Mouse (Mus musculus) lung, embryonic 15.5 days (tissue): ENCODE data around the gene Rgs14. TPM values are rescaled to one million over a fixed set of nuclear protein-coding genes. Genes with fewer than 3 reads are reported as not detected.
A peak's percentile ranks its signal among the peaks of the same experiment; 100 is the strongest.

Experiments used
- ATAC-seq: fragments of 200-750 bp; cut with Nextera tagmentation; 2 replicates; pipeline ENCODE4 v1.8.0; 2017; ENCODE audit warnings: moderate number of reproducible peaks, borderline replicate concordance; ENCODE audit not compliant: low FRiP score, low TSS enrichment; ENCODE audit errors: extremely low read depth
- H3K27ac ChIP-seq: fragments of 300-500 bp; sonication (generic); 2 replicates; pipeline ENCODE4 v1.5.1; 2015; ENCODE audit warnings: moderate library complexity, mild to moderate bottlenecking, inconsistent platforms
- H3K27me3 ChIP-seq: fragments of 300-500 bp; sonication (generic); 2 replicates; pipeline ENCODE4 v1.6.1; 2015; ENCODE audit warnings: inconsistent platforms
- H3K36me3 ChIP-seq: fragments of 300-500 bp; sonication (generic); 2 replicates; pipeline ENCODE4 v1.6.1; 2015; ENCODE audit warnings: inconsistent platforms
- H3K4me1 ChIP-seq: fragments of 300-500 bp; sonication (generic); 2 replicates; pipeline ENCODE4 v1.6.1; 2015; ENCODE audit warnings: inconsistent platforms
- H3K4me2 ChIP-seq: fragments of 300-500 bp; sonication (generic); 2 replicates; pipeline ENCODE4 v1.6.1; 2015; ENCODE audit warnings: inconsistent platforms, mild to moderate bottlenecking, moderate library complexity
- H3K4me3 ChIP-seq: fragments of 300-500 bp; sonication (generic); 2 replicates; pipeline ENCODE4 v1.5.1; 2015; ENCODE audit warnings: mild to moderate bottlenecking, inconsistent platforms
- H3K9ac ChIP-seq: fragments of 300-500 bp; sonication (generic); 2 replicates; pipeline ENCODE4 v1.6.1; 2015; ENCODE audit warnings: inconsistent platforms
- H3K9me3 ChIP-seq: fragments of 300-500 bp; sonication (generic); 2 replicates; pipeline ENCODE4 v1.6.1; 2016; ENCODE audit warnings: inconsistent platforms
- WGBS: fragments of 180-500 bp; shearing (Covaris S2); methylation state at CpG from one replicate; pipeline ENCODE4 v1.1.7; 2015; 5-methylcytosine and 5-hydroxymethylcytosine counted together
- polyA plus RNA-seq: library from polyadenylated mRNA; unstranded; fragments of >200 nt; fragmentation: Nextera tagmentation; extraction: Ambion mirVana; gene quantifications from 2 replicates; pipeline ENCODE4 v1.2.1, GENCODE M21; 2015

The Rgs14 gene
- polyA plus RNA-seq, 1 experiment from 2014 or later, result 1.3 TPM

DNA sequence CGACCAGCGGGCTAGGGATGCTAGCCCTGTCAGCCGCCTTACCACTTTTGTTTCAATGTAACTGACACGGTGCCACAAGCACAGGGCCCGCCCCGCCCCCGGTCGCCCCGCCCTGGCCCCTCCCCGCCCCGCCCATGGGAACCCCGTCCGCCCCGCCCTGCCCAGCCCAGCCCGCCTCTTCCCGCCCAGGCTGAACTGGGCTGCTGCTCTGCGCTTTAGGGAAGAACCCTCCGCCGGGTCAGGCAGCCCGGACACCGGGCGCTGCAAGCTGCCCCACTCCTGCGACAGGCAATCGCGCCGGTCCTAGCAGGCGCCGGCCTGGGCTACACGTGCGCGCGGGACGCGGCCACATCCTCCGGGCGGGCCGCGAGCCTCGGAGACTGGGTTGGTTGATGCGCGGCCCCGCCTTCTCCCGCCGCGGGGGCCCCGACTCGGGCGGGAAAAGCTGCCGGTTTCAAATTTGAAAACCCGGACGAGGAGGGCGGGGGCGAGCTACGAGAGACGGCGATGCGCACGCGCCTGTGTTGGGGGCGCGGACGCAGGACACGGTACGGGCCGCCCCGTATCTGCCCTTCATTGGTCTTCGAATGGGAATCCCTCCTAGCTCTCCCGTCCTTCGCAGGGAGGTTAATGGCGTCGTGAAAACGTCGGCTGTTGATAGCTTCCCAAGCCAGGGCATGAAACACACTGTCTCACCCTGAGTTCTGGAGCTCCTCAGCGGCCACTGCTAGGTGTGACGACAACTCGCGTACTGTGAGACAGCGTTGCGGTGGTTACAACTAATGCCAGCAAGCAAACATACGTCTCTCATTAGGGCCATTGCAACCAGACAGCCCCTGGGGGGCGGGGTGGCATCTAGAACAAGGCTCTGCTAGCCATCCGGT, 39.6 kb upstream of the Rgs14 start, which contains the start of gene Mxd3:
Gene Mxd3 (minus strand): TSS at position 141 of the 884 bp plus-strand sequence.
- under 1% methylated on average over 75 of the region's 82 CpGs for WGBS
- peaks cover 15% of the 10 kb centered on the region for H3K36me3 ChIP-seq
- peak within 1 kb of the TSS; percentile 78 for H3K9ac ChIP-seq
- ATAC-seq, result peak; percentile 88
- no peaks in the 10 kb centered on the region for H3K27me3 ChIP-seq
- H3K9me3 ChIP-seq, result no peaks in the 10 kb centered on the region
- peak within 1 kb of the TSS; percentile 98 for H3K27ac ChIP-seq
- H3K4me1 ChIP-seq, result peaks cover 40% of the 10 kb centered on the region
- peak within 1 kb of the TSS; percentile 91 for H3K4me2 ChIP-seq
- peak within 1 kb of the TSS; percentile 78 for H3K4me3 ChIP-seq

DNA sequence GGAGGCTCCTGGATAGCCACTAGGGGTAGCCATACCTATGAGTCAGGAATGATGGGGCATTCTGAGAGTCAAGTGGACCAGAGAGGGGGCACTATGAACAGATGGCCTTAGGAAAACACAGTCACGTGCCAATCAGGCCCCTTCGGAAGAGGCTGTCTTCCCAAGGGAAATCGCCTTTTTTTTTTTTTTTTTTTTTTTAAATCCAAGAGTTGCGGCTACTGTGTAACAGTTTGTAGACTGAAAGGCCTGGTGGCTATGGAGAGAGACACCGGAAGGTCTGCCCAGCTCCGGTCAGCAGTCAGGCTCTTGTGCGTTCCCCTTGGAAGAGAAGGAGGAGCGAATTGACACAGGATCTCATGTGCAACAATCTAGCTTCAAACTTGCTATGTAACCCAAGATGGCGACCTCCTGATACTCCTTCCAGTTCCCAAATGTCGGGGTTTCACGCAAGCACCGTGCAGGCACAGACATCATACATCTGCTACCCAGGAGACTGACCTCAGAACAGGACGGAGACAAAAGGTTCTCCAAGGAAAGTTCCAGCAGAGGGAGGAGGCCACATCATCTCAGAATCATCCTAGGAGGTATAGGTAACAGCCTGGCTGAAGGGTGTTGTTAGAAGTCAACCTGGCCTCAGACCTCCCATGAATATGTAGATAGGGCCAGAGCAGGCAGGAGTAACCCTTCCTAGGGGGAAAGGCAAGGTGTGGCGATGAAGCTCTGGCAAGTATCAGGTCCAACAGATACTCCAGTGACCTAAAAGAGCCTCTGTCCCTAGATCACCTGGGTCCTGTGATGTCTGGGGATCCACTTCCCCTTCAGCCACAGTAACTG, 38.7 kb upstream of the Rgs14 start:
- no peak; the same call in 1 of the 2 replicates for ATAC-seq
- H3K4me1 ChIP-seq, result peaks cover 36% of the 10 kb centered on the region
- H3K27me3 ChIP-seq, result no peaks in the 10 kb centered on the region
- peaks cover 7% of the 10 kb centered on the region for H3K36me3 ChIP-seq
- peak overlapping the region; percentile 98 for H3K27ac ChIP-seq
- H3K9ac ChIP-seq, result peak overlapping the region; percentile 78; the same call in 1 of the 2 replicates
- H3K4me3 ChIP-seq, result peak overlapping the region; percentile 78
- 46% methylated on average over 14 of the region's 14 CpGs for WGBS
- peak overlapping the region; percentile 91 for H3K4me2 ChIP-seq
- no peaks in the 10 kb centered on the region for H3K9me3 ChIP-seq

DNA sequence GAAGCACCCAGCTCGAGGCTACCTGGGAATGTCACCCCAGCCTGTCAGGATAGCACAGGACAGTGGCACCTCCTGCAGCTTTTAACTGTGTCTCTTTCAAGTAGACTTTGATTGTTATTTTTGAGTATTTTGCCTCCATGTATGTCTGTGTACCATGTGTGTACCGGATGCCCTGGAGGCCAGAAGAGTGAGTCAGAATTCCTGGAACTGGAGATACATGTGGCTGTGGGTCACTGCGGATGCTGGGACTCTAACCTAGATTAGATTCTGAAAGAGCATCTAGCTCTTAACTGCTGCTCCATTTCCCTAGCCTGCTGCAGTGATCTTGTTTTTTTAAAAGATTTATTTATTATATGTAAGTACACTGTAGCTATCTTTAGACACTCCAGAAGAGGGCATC, 37.2 kb upstream of the Rgs14 start:
- Histone ChIP-seq H3K9ac (no peak overlapping the region), H3K9me3 (no peaks in the 10 kb centered on the region), H3K27me3 (no peaks in the 10 kb centered on the region), H3K4me3 (no peak overlapping the region), H3K4me1 (peaks cover 33% of the 10 kb centered on the region), H3K36me3 (no peaks in the 10 kb centered on the region), H3K4me2 (no peak overlapping the region), H3K27ac (no peak overlapping the region)
- no peak for ATAC-seq
- WGBS, result 81% methylated on average over 3 of the region's 3 CpGs

DNA sequence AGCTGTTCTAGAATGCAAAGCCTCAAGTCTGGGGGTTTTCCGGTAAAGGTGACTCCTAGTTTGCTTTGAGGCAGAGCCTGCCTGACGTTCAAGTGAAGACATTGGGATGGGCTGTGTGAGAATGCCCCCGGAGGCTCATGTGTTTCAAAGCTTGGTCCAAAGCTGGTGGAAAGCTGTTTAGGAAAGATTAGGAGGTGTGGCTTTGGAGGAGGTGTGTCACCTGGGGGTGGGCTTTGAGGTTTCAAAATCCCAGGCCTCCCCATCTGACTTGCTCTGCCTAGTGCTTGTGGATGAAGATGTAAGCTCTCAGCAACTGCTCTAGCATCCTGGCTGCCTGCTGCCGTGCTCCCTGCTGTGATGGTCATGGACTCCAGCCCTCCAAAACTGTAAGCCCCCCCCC, 33.8 kb upstream of the Rgs14 start:
- no peak overlapping the region for H3K4me3 ChIP-seq
- WGBS, result 71% methylated on average over 4 of the region's 4 CpGs
- H3K4me1 ChIP-seq, result peaks cover 5% of the 10 kb centered on the region
- no peaks in the 10 kb centered on the region for H3K9me3 ChIP-seq
- H3K9ac ChIP-seq, result no peak overlapping the region
- ATAC-seq, result no peak
- H3K36me3 ChIP-seq, result no peaks in the 10 kb centered on the region
- H3K4me2 ChIP-seq, result no peak overlapping the region
- no peak overlapping the region for H3K27ac ChIP-seq
- H3K27me3 ChIP-seq, result no peaks in the 10 kb centered on the region

DNA sequence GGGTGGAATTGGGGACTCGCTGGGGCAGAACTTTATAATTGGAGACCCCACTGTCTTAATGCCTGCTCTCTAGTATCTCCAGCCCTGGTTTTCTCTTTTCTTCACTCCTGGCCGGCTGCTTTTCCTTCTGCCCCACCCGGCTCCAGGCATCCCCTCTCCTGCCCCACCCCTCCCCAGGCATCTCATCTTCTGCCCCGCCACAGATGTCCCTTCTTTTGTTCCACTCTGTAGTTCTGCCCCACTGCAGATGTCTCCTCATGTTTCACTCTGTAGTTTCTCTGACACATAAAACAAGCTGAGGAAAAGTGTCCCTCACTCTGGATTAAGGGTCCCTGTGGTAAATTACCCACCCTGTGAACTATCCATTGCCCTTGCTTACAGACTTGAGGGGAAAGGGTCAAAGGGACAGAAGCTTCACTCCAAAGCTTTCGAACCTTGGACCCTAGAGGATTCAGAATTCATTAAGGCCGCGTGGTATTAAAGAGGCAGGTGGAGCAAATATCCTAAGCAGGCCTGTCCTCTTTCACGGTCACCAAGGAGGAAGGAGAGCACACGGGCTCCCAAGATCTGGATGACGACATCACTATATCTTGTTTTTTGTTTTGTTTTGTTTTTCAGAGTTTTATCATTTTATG, 32.1 kb upstream of the Rgs14 start:
- Histone ChIP-seq H3K27ac (no peak overlapping the region), H3K4me3 (no peak overlapping the region), H3K4me1 (no peaks in the 10 kb centered on the region), H3K9ac (no peak overlapping the region), H3K27me3 (no peaks in the 10 kb centered on the region), H3K36me3 (no peaks in the 10 kb centered on the region), H3K9me3 (no peaks in the 10 kb centered on the region), H3K4me2 (no peak overlapping the region)
- no peak for ATAC-seq
- WGBS, result 74% methylated on average over 10 of the region's 10 CpGs

DNA sequence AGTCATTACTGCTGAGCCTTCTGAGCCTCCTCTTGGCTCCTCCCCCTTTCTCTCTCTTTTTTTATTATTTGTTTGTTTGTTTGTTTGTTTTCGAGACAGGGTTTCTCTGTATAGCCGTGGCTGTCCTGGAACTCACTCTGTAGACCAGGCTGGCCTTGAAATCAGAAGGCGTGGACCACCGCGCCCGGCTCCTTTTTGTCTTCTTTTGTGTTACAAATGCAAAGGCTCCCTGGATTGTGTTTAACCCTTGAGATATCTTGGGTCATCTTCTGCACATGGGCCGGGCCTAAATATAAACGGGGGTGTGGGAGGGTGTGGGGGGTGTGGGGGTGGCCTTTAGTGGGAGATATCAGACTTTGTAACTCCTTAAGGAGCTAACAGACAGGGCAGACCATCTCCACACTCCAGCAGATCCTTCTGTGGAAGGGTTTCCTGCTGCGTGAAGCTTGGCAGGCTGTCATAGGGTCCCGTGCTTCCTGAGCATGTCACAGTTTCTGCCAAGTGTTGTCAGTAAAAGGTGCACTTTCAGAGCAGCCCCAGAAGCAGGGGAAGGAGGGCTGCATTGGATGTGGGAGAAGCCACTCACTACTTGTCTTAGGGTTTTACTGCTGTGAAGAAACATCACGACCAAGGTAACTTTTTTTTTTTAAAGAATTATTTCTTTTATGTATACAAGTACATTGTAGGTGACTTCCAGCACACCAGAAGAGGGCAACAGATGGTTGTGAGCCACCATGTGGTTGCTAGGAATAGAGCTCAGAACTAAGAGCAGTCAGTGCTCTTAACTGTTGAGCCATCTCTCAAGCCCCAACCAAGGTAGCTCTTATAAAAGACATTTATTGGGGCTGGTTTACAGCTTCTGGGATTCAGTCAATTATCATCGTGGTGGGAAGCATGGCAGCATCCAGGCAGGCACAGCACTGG, 31.1 kb upstream of the Rgs14 start:
- no peaks in the 10 kb centered on the region for H3K36me3 ChIP-seq
- ATAC-seq, result no peak
- no peak overlapping the region for H3K4me2 ChIP-seq
- H3K4me3 ChIP-seq, result no peak overlapping the region
- no peaks in the 10 kb centered on the region for H3K4me1 ChIP-seq
- H3K9me3 ChIP-seq, result no peaks in the 10 kb centered on the region
- no peaks in the 10 kb centered on the region for H3K27me3 ChIP-seq
- 61% methylated on average over 12 of the region's 12 CpGs for WGBS
- no peak overlapping the region for H3K9ac ChIP-seq
- no peak overlapping the region for H3K27ac ChIP-seq

DNA sequence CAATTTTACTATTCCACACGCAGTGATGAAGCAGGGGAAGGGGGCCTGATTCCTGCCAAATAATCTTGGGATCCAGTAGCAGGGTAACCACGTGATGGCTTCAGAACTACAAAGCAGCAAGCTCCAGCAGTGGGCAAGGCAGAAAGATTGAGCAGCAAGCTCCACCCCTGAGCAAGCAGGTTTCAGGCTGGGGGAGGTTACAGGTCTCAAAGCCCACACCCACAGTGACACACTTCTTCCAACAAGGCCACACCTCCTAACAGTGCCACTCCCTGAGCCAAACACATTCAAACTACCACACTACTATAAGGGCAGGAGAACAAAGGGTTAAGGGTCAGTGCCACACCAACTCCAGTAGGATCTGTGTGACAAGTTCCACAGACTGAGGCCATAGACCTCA, 30.3 kb upstream of the Rgs14 start:
- no peak overlapping the region for H3K27ac ChIP-seq
- no peaks in the 10 kb centered on the region for H3K4me1 ChIP-seq
- whole genome bisulfite sequencing, result 26% methylated on average over 2 of the region's 2 CpGs
- no peak overlapping the region for H3K9ac ChIP-seq
- no peak overlapping the region for H3K4me3 ChIP-seq
- H3K9me3 ChIP-seq, result no peaks in the 10 kb centered on the region
- no peak for ATAC-seq
- H3K4me2 ChIP-seq, result no peak overlapping the region
- no peaks in the 10 kb centered on the region for H3K27me3 ChIP-seq
- H3K36me3 ChIP-seq, result peaks cover 6% of the 10 kb centered on the region

DNA sequence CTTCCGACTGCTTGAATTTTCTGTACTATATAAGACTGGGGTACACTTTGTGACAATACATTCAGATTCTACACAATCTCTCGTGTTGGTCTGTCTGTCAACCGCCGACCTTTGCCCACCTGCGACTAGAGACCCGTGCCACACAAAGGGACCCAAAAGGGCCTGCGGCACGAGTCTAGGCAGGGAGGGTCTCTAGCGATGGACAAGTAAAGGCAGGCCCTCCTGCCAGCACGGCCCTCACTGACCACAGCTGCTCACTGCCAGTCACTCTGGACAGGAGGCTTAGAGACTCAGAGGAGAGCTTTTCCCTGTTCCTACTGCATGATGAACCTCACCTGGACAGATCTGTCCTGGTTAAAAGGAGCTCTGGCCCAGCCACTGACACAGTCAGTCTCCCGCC, 27.1 kb upstream of the Rgs14 start:
- Histone ChIP-seq H3K27ac (no peak overlapping the region), H3K9me3 (no peaks in the 10 kb centered on the region), H3K4me1 (no peaks in the 10 kb centered on the region), H3K9ac (no peak overlapping the region), H3K36me3 (peaks cover 38% of the 10 kb centered on the region), H3K27me3 (no peaks in the 10 kb centered on the region), H3K4me2 (no peak overlapping the region), H3K4me3 (no peak overlapping the region)
- 25% methylated on average over 11 of the region's 11 CpGs for WGBS
- ATAC-seq, result no peak

DNA sequence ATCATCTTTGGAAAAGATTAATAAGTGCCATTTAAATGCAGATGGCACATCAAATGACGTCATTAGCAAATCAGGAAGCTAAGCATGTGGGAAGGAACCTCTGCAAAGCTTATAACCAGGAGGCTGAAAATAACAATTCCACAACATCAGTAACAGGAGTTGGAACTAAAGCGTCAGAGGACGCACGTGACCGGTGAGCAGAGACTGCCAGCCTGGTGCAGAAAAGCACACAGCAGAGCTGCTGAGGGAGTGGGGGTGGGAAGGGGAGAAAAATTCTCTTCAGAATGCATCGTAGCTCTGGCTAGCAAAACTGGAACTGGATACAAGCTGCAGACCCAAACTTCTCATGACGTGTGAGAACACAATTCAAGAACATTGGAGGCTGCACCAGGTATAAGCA, 25.2 kb upstream of the Rgs14 start:
- no peak overlapping the region for H3K4me2 ChIP-seq
- no peak overlapping the region for H3K27ac ChIP-seq
- H3K27me3 ChIP-seq, result no peaks in the 10 kb centered on the region
- H3K4me3 ChIP-seq, result no peak overlapping the region
- no peak for ATAC-seq
- WGBS, result 81% methylated on average over 7 of the region's 7 CpGs
- no peak overlapping the region for H3K9ac ChIP-seq
- peaks cover 54% of the 10 kb centered on the region for H3K36me3 ChIP-seq
- no peaks in the 10 kb centered on the region for H3K4me1 ChIP-seq
- H3K9me3 ChIP-seq, result no peaks in the 10 kb centered on the region

DNA sequence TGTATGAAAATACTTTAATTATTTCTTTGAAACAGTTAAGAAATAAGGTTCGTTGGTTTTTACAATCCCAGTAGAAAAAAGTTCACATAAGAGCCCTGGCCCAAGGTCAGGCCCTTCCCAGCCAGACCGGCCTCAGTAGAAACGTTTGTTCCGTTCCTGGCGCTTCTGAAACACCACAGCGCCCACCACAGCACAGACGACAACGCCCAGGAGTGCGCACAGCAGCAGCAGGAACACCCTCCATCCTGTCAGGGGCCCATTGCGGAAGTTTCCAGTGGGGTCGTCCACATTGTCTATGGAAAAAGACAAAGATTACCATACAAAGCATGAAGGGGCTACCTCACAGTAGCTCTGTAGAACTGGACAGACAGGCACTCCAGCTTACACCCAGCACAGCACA, 22.8 kb upstream of the Rgs14 start:
- H3K4me2 ChIP-seq, result no peak overlapping the region
- H3K27me3 ChIP-seq, result no peaks in the 10 kb centered on the region
- no peak for ATAC-seq
- WGBS, result 81% methylated on average over 11 of the region's 11 CpGs
- no peaks in the 10 kb centered on the region for H3K9me3 ChIP-seq
- no peak overlapping the region for H3K27ac ChIP-seq
- H3K9ac ChIP-seq, result no peak overlapping the region
- H3K4me1 ChIP-seq, result no peaks in the 10 kb centered on the region
- H3K4me3 ChIP-seq, result no peak overlapping the region
- peaks cover 76% of the 10 kb centered on the region for H3K36me3 ChIP-seq

DNA sequence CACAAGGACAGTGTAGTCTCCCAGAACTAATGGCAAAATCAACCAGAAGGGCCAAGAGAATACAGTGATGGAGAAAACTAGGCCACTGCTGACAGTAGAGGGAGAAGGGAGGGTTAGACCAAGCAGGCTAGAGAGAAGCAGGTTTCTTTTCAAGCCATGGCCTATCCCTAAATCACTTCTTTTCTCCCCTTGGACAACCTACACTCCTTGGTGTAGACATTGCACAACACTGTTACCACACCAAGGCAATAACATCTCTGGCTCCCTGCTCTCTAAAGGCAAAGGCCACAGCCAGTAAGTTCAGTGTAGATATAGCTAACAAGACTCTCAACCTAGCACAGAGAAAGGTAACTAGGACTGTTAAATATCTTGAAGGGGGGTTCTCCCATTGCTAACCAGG, 8.4 kb upstream of the Rgs14 start:
- Histone ChIP-seq H3K4me2 (peak overlapping the region; percentile 74), H3K4me3 (peak overlapping the region; percentile 92), H3K4me1 (peaks cover 14% of the 10 kb centered on the region), H3K9ac (no peak overlapping the region; the same call in 1 of the 2 replicates), H3K9me3 (no peaks in the 10 kb centered on the region), H3K36me3 (peaks cover 18% of the 10 kb centered on the region; the same call in 1 of the 2 replicates), H3K27me3 (no peaks in the 10 kb centered on the region), H3K27ac (no peak overlapping the region)
- no peak for ATAC-seq
